Mouse (Mus musculus) thymus, adult 2 months (tissue): ENCODE data around the gene Stam2.

Experiments
- CTCF ChIP-seq: fragments of 200-500 bp; IDR thresholded peaks from 2 replicates; pipeline ENCODE4 v1.5.1; 2012; ENCODE audit warnings: mild to moderate bottlenecking, control low read depth, low read length, moderate library complexity, borderline replicate concordance; ENCODE audit not compliant: control insufficient read depth, poor library complexity, insufficient read depth; ENCODE audit errors: extremely low read depth
- POLR2A ChIP-seq: fragments of 200-500 bp; IDR thresholded peaks from 2 replicates; pipeline ENCODE4 v1.6.1; 2012; ENCODE audit warnings: mild to moderate bottlenecking, low read length, control low read depth, moderate library complexity; ENCODE audit not compliant: control insufficient read depth, poor library complexity, insufficient read depth; ENCODE audit errors: extremely low read depth

GRCm38 (mm10) chr2:52779381-52779780 is 37.3 kb upstream of the Stam2 start:
- TF ChIP-seq CTCF = no peak
- TF ChIP-seq POLR2A = no peak
